Mouse (Mus musculus) kidney, adult 2 months (tissue): ENCODE measurements at regions not wholly inside any gene's neighbourhood (a gene's known extent, or its start where the extent isn't known, plus 50 kb on each side); places are given as distances from the start of the nearest gene placed in this dataset.
"Not testable (repeated sequence)": the region's sequence is repeated elsewhere in the genome, so short reads cannot be mapped to it uniquely, and the experiment has no call there.

Experiments
- CTCF ChIP-seq: fragments of 200-500 bp; conservative IDR thresholded peaks from 2 replicates; pipeline ENCODE4 v1.5.1; 2011; ENCODE audit warnings: low read depth, mild to moderate bottlenecking, control low read depth, low read length, moderate library complexity, mixed read lengths; ENCODE audit not compliant: insufficient read depth, insufficient read length
- POLR2A ChIP-seq: fragments of 200-500 bp; IDR thresholded peaks from one replicate; pipeline ENCODE4 v1.6.1; 2011; ENCODE audit warnings: low read depth, low read length, control low read depth

GRCm38 (mm10) chr13:50059054-50059453, 191.1 kb downstream of the Gm906 start:
- TF ChIP-seq CTCF, POLR2A: not testable (repeated sequence)
